In genomic region chr17:85683111-85683983, GRCm38 (mm10) we compare ENCODE assay signal across 12 mouse cellular contexts. TPM values are rescaled to one million over a fixed set of nuclear protein-coding genes. Genes with fewer than 3 reads are reported as not detected.
DNase-seq lines count a peak whose midpoint lies in the region; ATAC-seq and TF ChIP-seq lines count a peak whose summit lies in the region.
"Had no signal": no experiment of that assay in that cellular context is flagged by ENCODE, and none has a peak within 500 bp of the region (broad histone marks: within the 10 kb centered on the region; RNA-seq: fewer than 3 reads in every experiment).

No protein-coding gene starts in this region.

- no peak overlapping the region for H3K9ac ChIP-seq in hindbrain, embryonic 13.5 days

- H3K9me3 ChIP-seq in hindbrain, embryonic 10.5 days, result no peaks in the 10 kb centered on the region
- no peaks in the 10 kb centered on the region for H3K9me3 ChIP-seq in hindbrain, embryonic 13.5 days
- H3K9me3 ChIP-seq in limb, embryonic 10.5 days (replicated peaks), result no peaks in the 10 kb centered on the region

- no peaks in the 10 kb centered on the region for H3K36me3 ChIP-seq in hindbrain, embryonic 10.5 days
- H3K36me3 ChIP-seq in hindbrain, embryonic 13.5 days, result no peaks in the 10 kb centered on the region
- no peaks in the 10 kb centered on the region for H3K36me3 ChIP-seq in limb, embryonic 10.5 days

- TF ChIP-seq CTCF in left cerebral cortex, adult 2 months (IDR thresholded peaks at IDR 0.05), result no peak

- no peak overlapping the region for H3K27ac ChIP-seq in hindbrain, embryonic 10.5 days
- H3K27ac ChIP-seq in hindbrain, embryonic 13.5 days, result no peak overlapping the region
- H3K27ac ChIP-seq in limb, embryonic 10.5 days, result no peak overlapping the region
- H3K27ac ChIP-seq in left cerebral cortex, adult 2 months, result no peak overlapping the region

- peak; percentile 45 for DNase-seq in hindbrain, embryonic 10.5 days (ENCODE audit: low spot score)
- peak; percentile 19 for DNase-seq in retina, embryonic 14.5 days (ENCODE audit: low spot score)
- DNase-seq in retina, postnatal 1 day, result no peak
- peak; percentile 58 for DNase-seq in limb, embryonic 10.5 days (ENCODE audit: low spot score)
- DNase-seq in thymus, postnatal 0 days (ENCODE audit: low spot score), result no peak
- DNase-seq in left cerebral cortex, adult 2 months (ENCODE audit: extremely low spot score in 1 of 2, low spot score in 2 of 2), result no peak
- DNase-seq: heart, postnatal 14 days; right cerebral cortex, postnatal 25 days had no signal

- H3K4me2 ChIP-seq in hindbrain, embryonic 13.5 days, result no peak overlapping the region

- intact Hi-C loops in left cerebral cortex, adult 2 months (cut with DNase I), result no loop called here

- H3K27me3 ChIP-seq in hindbrain, embryonic 10.5 days (ENCODE audit: insufficient read depth, poor library complexity, severe bottlenecking), result peaks cover 100% of the 10 kb centered on the region
- H3K27me3 ChIP-seq in hindbrain, embryonic 13.5 days, result peaks cover 99% of the 10 kb centered on the region
- H3K27me3 ChIP-seq in limb, embryonic 10.5 days (ENCODE audit: low read depth, poor library complexity, severe bottlenecking), result peaks cover 100% of the 10 kb centered on the region

- no peak for ATAC-seq in hindbrain, embryonic 13.5 days (ENCODE audit: low FRiP score)
- ATAC-seq in megakaryocyte-erythroid progenitor cell, adult 5-6 weeks (replicated peaks; ENCODE audit: low FRiP score, low TSS enrichment, poor library complexity, severe bottlenecking), result no peak
- ATAC-seq: lung, postnatal 0 days had no signal

- H3K4me1 ChIP-seq in hindbrain, embryonic 10.5 days (replicated peaks), result peaks cover 46% of the 10 kb centered on the region
- peaks cover 19% of the 10 kb centered on the region for H3K4me1 ChIP-seq in hindbrain, embryonic 13.5 days (replicated peaks)
- H3K4me1 ChIP-seq in limb, embryonic 10.5 days, result peaks cover 50% of the 10 kb centered on the region

- H3K4me3 ChIP-seq in hindbrain, embryonic 10.5 days, result peak overlapping the region; percentile 52; the same call in 1 of the 2 replicates
- no peak overlapping the region for H3K4me3 ChIP-seq in hindbrain, embryonic 13.5 days
- H3K4me3 ChIP-seq in limb, embryonic 10.5 days, result peak overlapping the region; percentile 31
- no peak overlapping the region for H3K4me3 ChIP-seq in left cerebral cortex, adult 2 months

- 4% methylated on average over 25 of the region's 25 CpGs for WGBS in hindbrain, embryonic 10.5 days
- 3% methylated on average over 25 of the region's 25 CpGs for WGBS in hindbrain, embryonic 13.5 days
- 3% methylated on average over 25 of the region's 25 CpGs for WGBS in limb, embryonic 10.5 days

RNA-seq across cellular contexts. Expression of gene Six2, which starts 4.7 kb away (rescaled TPM):
- 5.4 and 5.6 TPM in 2 replicates for polyA plus RNA-seq in hindbrain, embryonic 10.5 days (2016; fragmentation: Nextera tagmentation; extraction: Ambion mirVana)
- polyA plus RNA-seq in hindbrain, embryonic 13.5 days (2015; fragmentation: Nextera tagmentation; extraction: Ambion mirVana), result 1.0 and 1.1 TPM in 2 replicates
- polyA plus RNA-seq in limb, embryonic 10.5 days (2016; fragmentation: Nextera tagmentation; extraction: Ambion mirVana), result 0.87 and 2.7 TPM in 2 replicates
- polyA plus RNA-seq in thymus, postnatal 0 days (2015; fragmentation: Nextera tagmentation; extraction: Ambion mirVana), result 4.7 and 5.4 TPM in 2 replicates
- 0.27 TPM in 1 of 2 replicates, not detected in the other for total RNA-seq in megakaryocyte-erythroid progenitor cell, adult 5-6 weeks (2014; fragmentation: Nextera tagmentation)
- not detected in 2 replicates for total RNA-seq in megakaryocyte-erythroid progenitor cell, adult 5-6 weeks (2017)
- under 1 TPM; 0.70 to 0.75 TPM for total RNA-seq in left cerebral cortex, adult 2 months (2021)
- total RNA-seq: common myeloid progenitor, adult 5-6 weeks had no signal
- polyA plus RNA-seq: lung, postnatal 0 days had no signal

Comparison
In these comparisons a context has a peak if more than half of its experiments do, and no peak if none do; other contexts are left out.
1. DNase-seq: peak in hindbrain, embryonic 10.5 days (single experiment), retina, embryonic 14.5 days (single experiment) and limb, embryonic 10.5 days (single experiment); none in retina, postnatal 1 day (single experiment), thymus, postnatal 0 days (single experiment) and left cerebral cortex, adult 2 months (0 of 2).
2. H3K4me3 ChIP-seq: peak in hindbrain, embryonic 10.5 days (single experiment) and limb, embryonic 10.5 days (single experiment); none in hindbrain, embryonic 13.5 days (single experiment) and left cerebral cortex, adult 2 months (single experiment).